Mouse (Mus musculus) gastrocnemius, adult 2 months (tissue): ENCODE measurements around the gene Hjurp. TPM values are rescaled to one million over a fixed set of nuclear protein-coding genes. Genes with fewer than 3 reads are reported as not detected.

Experiments
- DNase-seq: peaks from one replicate; pipeline ENCODE4 v3.0.0; 2022
- H3K27ac ChIP-seq: fragments of 200-600 bp; 2 replicates; pipeline ENCODE4 v1.8.1; 2022; ENCODE audit warnings: mild to moderate bottlenecking
- H3K4me3 ChIP-seq: fragments of 200-600 bp; 2 replicates; pipeline ENCODE4 v1.8.1; 2022; ENCODE audit warnings: mild to moderate bottlenecking, moderate library complexity
- CTCF ChIP-seq: fragments of 200-600 bp; IDR thresholded peaks from 2 replicates; pipeline ENCODE4 v1.8.1; 2022; ENCODE audit warnings: antibody characterized with exemption, mild to moderate bottlenecking, moderate library complexity
- intact Hi-C: fragments of 180-260 bp; cut with DNase I; formaldehyde crosslinking; loops from one replicate; pipeline ENCODE4 v1.15.1; 2025
- total RNA-seq, 2 experiments: library from RNA; stranded (reverse); gene quantifications; 2 replicates each; pipeline ENCODE4 v1.2.3; 2021

The Hjurp gene
- total RNA-seq, 2 experiments from 2014 or later, result 6.1 to 6.6 TPM

GRCm38 (mm10) chr1:88304261-88304985 lies 27.0 kb upstream of the Hjurp start:
- no peak for TF ChIP-seq CTCF
- DNase-seq, result no peak
- H3K27ac ChIP-seq, result no peak overlapping the region
- intact Hi-C loops, result no loop called here
- H3K4me3 ChIP-seq, result no peak overlapping the region

GRCm38 (mm10) chr1:88303762-88304161 lies 26.3 kb upstream of the Hjurp start:
- Histone ChIP-seq H3K4me3 (no peak overlapping the region), H3K27ac (no peak overlapping the region)
- intact Hi-C loops, result no loop called here
- TF ChIP-seq CTCF, result no peak
- DNase-seq, result no peak

- Histone ChIP-seq H3K4me3 (no peak overlapping the region), H3K27ac (no peak overlapping the region)
- DNase-seq, result no peak
- no peak for TF ChIP-seq CTCF
- intact Hi-C loops, result no loop called here
Measured at GRCm38 (mm10) chr1:88302057-88302740, 24.8 kb upstream of the Hjurp start.

- intact Hi-C loops, result no loop called here
- TF ChIP-seq CTCF, result peak; percentile 45
- Histone ChIP-seq H3K4me3 (no peak overlapping the region), H3K27ac (no peak overlapping the region)
- no peak for DNase-seq
Measured at GRCm38 (mm10) chr1:88301121-88302014, 23.9 kb upstream of the Hjurp start.

- intact Hi-C loops, result no loop called here
- DNase-seq, result no peak
- no peak overlapping the region for H3K4me3 ChIP-seq
- H3K27ac ChIP-seq, result no peak overlapping the region
- TF ChIP-seq CTCF, result no peak
Measured at GRCm38 (mm10) chr1:88300301-88301050, 23.0 kb upstream of the Hjurp start.

- DNase-seq, result no peak
- intact Hi-C loops, result loop anchor here (5.0 kb wide), 1 partner anchor 72 kb away; the partner anchor contains the start of gene Mroh2a
- no peak for TF ChIP-seq CTCF
- Histone ChIP-seq H3K4me3 (no peak overlapping the region), H3K27ac (no peak overlapping the region)
Measured at GRCm38 (mm10) chr1:88299529-88299945, 22.1 kb upstream of the Hjurp start.

- H3K27ac ChIP-seq, result no peak overlapping the region
- no peak for DNase-seq
- no peak overlapping the region for H3K4me3 ChIP-seq
- TF ChIP-seq CTCF, result no peak
- intact Hi-C loops, result loop anchor here (5.0 kb wide), 1 partner anchor 72 kb away; the partner anchor contains the start of gene Mroh2a
Measured at GRCm38 (mm10) chr1:88298686-88299528, 21.5 kb upstream of the Hjurp start.

GRCm38 (mm10) chr1:88297480-88298258 lies 20.2 kb upstream of the Hjurp start:
- Histone ChIP-seq H3K4me3 (no peak overlapping the region), H3K27ac (no peak overlapping the region)
- no peak for DNase-seq
- intact Hi-C loops, result loop anchor here (5.0 kb wide), 1 partner anchor 70 kb away; the partner anchor contains the start of gene Mroh2a
- TF ChIP-seq CTCF, result no peak

- TF ChIP-seq CTCF, result no peak
- intact Hi-C loops, result loop anchor here (5.0 kb wide), 1 partner anchor 69 kb away; the partner anchor contains the start of gene Mroh2a
- Histone ChIP-seq H3K27ac (no peak overlapping the region), H3K4me3 (no peak overlapping the region)
- no peak for DNase-seq
Measured at GRCm38 (mm10) chr1:88296171-88296920, 18.9 kb upstream of the Hjurp start.

- Histone ChIP-seq H3K4me3 (no peak overlapping the region), H3K27ac (no peak overlapping the region)
- DNase-seq, result peak; percentile 19
- intact Hi-C loops, result loop anchor here (5.0 kb wide), 1 partner anchor 67 kb away; the partner anchor contains the start of gene Mroh2a
- TF ChIP-seq CTCF, result no peak
Measured at GRCm38 (mm10) chr1:88294650-88295049, 17.2 kb upstream of the Hjurp start.
